Mouse (Mus musculus) megakaryocyte, embryonic 14.5 days (primary cell): Measurements from ENCODE around the gene Vps13d.

Experiments used
- FLI1 ChIP-seq: IDR thresholded peaks from 2 replicates; pipeline ENCODE4 v1.6.1; 2012; ENCODE audit warnings: low read length, inconsistent platforms, mixed read lengths
- GATA1 ChIP-seq: IDR thresholded peaks from 3 replicates; pipeline ENCODE4 v1.6.1; 2012; ENCODE audit warnings: mixed read lengths, low read length, inconsistent platforms, borderline replicate concordance

DNA sequence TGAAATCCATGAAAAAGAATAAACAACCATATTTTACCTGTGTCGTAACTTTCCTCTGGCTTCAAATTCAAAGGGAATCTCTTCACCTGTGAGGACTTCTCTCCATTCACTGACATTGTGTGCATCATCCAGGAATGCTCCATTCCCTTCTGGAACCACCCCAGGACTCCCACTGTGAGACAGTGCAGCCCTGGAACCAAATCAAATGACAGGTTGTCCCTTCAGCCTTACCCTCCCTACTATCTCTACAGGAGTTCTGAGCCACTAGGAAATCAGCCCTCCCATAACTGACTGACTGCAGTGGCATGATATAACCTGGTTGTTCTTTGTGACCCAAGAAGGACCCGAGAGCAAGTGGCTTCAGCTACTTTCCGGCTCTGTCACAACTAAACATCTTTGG is 96.8 kb downstream of the Vps13d start:
- no peak for TF ChIP-seq GATA1
- no peak for TF ChIP-seq FLI1
